Mouse (Mus musculus): Measurements from ENCODE around the gene Bst2. TPM values are rescaled to one million over a fixed set of nuclear protein-coding genes. Genes with fewer than 3 reads are reported as not detected.

The Bst2 gene
- polyA plus RNA-seq, 1 experiment = 369 TPM

DNA sequence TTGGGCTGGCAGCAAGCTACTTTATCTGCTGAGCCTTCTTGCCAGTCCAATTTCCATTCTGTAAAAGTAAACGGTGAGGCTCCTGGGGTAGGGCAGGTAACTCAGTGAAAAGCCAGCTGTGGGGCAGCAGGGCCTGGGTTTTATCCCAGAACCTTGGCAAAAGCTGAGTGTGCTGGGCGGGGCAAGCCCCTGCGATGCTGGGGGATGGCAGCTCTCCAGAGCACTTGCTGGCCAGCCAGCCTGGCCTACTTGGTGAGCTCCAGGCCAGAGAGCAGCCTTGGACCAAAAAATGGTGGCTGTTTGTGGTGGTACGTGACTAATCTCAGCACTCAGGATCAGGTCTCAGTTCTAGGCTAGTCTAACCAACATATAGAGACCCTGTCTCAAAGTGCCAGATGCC is 31.3 kb downstream of the Bst2 start:
- TF ChIP-seq POLR2A (IDR thresholded peaks at IDR 0.05; ENCODE audit: borderline replicate concordance, low read depth, low read length) (no peak), CTCF (IDR thresholded peaks at IDR 0.05; ENCODE audit: low read depth, low read length) (no peak)
- Histone ChIP-seq H3K4me1 (ENCODE audit: control insufficient read depth, insufficient read depth, low read length) (no peaks in the 10 kb centered on the region), H3K4me3 (ENCODE audit: insufficient read depth, low read length) (no peak overlapping the region), H3K27ac (ENCODE audit: insufficient read depth, low read depth, low read length) (no peak overlapping the region)

DNA sequence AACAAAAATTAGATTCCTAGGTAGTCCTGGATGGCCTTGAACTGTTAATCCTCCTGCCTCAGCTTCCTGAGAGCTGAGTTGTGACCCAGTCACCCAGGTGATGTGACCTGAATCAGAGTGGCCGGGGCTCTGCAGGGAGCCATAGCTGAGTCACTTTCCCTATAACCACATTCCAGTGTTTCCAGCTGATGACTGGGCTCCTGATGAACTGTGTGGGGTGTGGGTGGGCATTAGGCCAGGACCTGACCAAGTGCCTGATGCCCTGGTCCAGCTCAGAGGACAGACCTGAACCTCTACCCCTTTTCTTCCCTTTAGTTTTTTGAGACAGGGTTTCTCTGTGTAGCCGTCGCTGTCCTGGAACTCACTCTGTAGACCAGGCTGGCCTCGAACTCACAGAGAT is 31.9 kb downstream of the Bst2 start:
- no peak for TF ChIP-seq POLR2A (IDR thresholded peaks at IDR 0.05; ENCODE audit: borderline replicate concordance, low read depth, low read length)
- no peak overlapping the region for H3K27ac ChIP-seq (ENCODE audit: insufficient read depth, low read depth, low read length)
- H3K4me3 ChIP-seq (ENCODE audit: insufficient read depth, low read length) = no peak overlapping the region
- H3K4me1 ChIP-seq (ENCODE audit: control insufficient read depth, insufficient read depth, low read length) = no peaks in the 10 kb centered on the region

DNA sequence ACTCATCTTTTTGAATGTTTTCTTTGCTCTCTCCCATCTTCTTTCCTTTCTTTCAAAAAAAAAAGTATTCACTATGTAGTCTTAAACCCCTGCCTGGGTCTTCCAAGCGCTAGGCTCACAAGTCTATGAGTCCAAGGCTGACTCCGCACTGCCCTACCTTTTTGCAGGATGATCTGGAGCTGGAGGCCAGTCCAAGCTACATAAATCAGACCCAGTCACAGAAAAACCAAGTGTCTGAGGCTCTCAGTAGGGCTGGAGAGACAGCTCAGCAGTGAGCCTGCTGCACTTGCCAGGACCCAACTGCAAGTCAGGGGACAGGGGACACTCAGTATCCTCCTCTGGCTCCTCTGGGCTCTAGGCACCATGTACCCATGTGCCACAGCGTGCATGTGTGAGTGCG is 32.9 kb downstream of the Bst2 start:
- TF ChIP-seq POLR2A (IDR thresholded peaks at IDR 0.05; ENCODE audit: borderline replicate concordance, low read depth, low read length) (no peak), CTCF (IDR thresholded peaks at IDR 0.05; ENCODE audit: low read depth, low read length) (no peak)
- no peak overlapping the region for H3K27ac ChIP-seq (ENCODE audit: insufficient read depth, low read depth, low read length)
- H3K4me3 ChIP-seq (ENCODE audit: insufficient read depth, low read length) = no peak overlapping the region
- H3K4me1 ChIP-seq (ENCODE audit: control insufficient read depth, insufficient read depth, low read length) = no peaks in the 10 kb centered on the region

DNA sequence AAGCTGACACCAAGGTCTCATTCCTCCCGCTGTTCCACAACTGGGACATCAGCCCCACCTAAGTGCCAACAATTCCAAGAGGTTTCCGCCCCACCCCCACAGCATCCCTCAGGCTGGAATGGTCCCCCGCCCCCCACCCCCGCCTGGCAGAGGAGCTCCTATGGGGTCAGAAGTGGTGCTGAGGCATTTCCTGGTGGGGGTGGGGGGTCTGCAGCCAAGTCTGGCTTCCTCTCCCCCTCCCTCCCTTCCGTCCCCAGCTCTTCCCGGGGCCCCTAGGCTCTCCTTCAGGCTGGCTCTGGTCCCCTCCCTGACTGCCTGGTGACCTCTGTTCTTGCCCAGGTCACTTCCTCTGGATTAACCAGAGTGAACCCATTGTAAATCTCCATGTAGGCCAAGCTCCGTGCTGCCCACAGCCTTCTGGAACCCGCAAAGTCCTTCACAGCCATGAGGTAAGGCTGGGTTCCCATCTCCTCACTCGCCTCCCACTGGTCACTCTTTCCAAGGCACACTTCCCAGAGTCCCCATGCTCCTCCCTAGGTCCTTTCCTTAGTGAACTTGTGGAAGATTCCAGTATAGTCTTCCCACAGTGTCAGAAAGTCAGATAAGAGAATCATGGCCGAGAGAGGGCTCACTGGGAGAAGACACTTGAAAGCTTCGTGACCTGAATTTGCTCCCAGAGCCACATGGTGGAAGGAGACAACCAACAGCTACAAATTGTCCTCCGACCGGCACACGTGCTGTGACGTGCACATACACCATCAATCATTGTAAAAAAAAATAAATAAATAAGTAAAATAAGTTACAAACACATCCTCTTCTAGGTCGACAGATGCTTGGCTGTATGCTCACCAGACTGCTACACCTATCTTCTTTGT is 38.2 kb downstream of the Bst2 start:
- Histone ChIP-seq H3K4me3 (ENCODE audit: insufficient read depth, low read length) (no peak overlapping the region), H3K27ac (ENCODE audit: insufficient read depth, low read depth, low read length) (no peak overlapping the region), H3K4me1 (ENCODE audit: control insufficient read depth, insufficient read depth, low read length) (no peaks in the 10 kb centered on the region)
- TF ChIP-seq POLR2A (IDR thresholded peaks at IDR 0.05; ENCODE audit: borderline replicate concordance, low read depth, low read length) (no peak), CTCF (IDR thresholded peaks at IDR 0.05; ENCODE audit: low read depth, low read length) (no peak)

DNA sequence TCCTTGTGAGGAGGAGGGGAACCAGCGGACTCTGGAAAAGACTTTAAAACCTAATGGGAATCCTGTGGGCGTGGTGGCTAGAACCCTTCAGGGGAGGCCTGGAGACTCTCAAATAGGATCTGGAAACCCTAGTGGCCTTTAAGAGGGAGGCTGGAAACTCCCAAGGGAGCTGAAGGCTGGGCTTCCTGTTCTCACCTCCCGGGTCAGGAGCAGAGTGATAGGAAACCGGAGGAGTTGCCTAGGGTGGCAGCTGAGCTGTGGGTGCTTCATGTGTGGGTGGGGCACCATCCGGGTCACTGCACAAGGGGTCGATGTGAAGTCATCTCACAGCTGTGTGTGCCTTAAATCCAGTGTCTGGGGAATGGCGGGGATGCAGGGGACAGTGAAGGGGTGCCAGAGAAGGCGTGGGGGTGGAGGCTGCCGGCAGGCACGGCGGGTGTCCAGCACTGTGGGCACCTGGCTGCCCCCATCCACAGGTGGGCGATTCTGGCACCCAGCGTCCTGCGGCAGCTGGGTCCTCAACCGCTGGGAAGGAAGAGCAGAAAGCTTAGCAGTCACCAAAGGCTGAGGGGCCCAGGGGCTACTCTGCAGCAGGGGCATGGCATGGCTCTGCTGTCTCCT is 39.3 kb downstream of the Bst2 start:
- H3K4me3 ChIP-seq (ENCODE audit: insufficient read depth, low read length) = no peak overlapping the region
- H3K4me1 ChIP-seq (ENCODE audit: control insufficient read depth, insufficient read depth, low read length) = no peaks in the 10 kb centered on the region
- no peak overlapping the region for H3K27ac ChIP-seq (ENCODE audit: insufficient read depth, low read depth, low read length)
- TF ChIP-seq CTCF (IDR thresholded peaks at IDR 0.05; ENCODE audit: low read depth, low read length) = no peak
- no peak for TF ChIP-seq POLR2A (IDR thresholded peaks at IDR 0.05; ENCODE audit: borderline replicate concordance, low read depth, low read length)

DNA sequence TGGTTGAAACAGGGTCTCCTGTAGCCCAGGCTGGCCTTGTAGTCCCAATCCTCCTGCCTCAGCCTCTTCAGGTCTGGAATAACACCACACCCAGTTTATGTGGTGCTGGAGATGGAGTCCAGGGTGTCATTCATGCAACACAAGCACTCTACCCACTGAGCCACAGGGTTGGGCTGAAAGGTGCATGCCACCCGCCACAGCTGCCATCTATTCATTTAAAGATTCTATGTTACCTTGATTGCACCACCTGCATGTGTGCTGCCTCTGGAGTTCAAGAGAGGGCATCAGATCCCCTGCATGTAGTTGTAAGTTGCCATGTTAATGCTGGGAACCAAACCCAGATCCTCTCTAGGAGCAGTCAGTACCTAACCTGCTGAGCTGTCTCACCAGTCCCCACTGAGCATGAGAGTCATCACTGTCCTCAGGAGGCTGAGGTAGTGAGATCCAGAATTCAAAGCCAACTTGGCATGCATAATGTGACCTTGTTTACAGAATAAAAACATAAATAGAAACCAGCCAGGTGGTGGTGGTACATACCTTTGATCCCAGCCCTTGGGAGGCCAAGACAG is 40.1 kb downstream of the Bst2 start:
- H3K27ac ChIP-seq (ENCODE audit: insufficient read depth, low read depth, low read length) = no peak overlapping the region
- H3K4me3 ChIP-seq (ENCODE audit: insufficient read depth, low read length) = no peak overlapping the region
- TF ChIP-seq POLR2A (IDR thresholded peaks at IDR 0.05; ENCODE audit: borderline replicate concordance, low read depth, low read length) (no peak), CTCF (IDR thresholded peaks at IDR 0.05; ENCODE audit: low read depth, low read length) (no peak)
- no peaks in the 10 kb centered on the region for H3K4me1 ChIP-seq (ENCODE audit: control insufficient read depth, insufficient read depth, low read length)

DNA sequence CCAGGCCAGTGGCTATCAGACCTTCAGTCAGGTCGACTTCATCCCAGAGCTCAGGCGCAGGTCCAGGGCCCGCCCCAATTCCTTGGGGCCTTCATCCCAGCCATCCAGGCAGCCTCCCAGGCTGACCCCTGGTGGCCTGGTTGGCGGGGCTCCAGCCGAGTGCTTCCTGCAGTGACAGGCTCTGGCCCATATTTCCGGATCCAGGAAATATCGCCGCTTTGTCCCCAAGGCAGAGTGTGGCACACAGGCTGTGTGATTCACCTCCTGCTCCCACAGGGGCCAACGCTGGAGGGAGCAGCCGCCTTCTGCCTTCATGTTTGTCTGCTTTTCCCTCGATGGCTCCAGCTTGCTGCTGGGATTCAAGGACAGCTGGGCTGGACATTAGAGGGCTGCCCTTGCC is 40.8 kb downstream of the Bst2 start:
- TF ChIP-seq CTCF (IDR thresholded peaks at IDR 0.05; ENCODE audit: low read depth, low read length) = no peak
- TF ChIP-seq POLR2A (IDR thresholded peaks at IDR 0.05; ENCODE audit: borderline replicate concordance, low read depth, low read length) = no peak

DNA sequence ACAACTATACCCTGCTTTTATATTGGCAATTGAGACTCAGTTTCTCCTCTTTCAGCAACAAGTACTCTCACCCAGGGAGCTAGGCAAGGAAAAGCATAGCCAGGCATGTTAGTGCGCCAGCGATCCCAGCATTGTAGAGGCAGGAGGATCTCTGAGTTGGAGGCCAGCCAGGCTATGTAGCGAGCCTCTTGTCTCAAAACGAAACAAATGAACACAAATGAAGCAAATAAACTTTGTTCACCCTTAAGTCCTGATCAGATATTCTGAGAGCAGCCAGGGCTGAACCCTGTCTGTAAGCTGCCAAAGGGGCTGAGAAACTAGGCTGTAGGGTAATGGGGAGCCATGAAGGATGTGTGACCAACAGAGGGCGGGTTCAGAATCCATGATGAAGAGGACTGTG is 41.4 kb downstream of the Bst2 start:
- Histone ChIP-seq H3K4me1 (ENCODE audit: control insufficient read depth, insufficient read depth, low read length) (no peaks in the 10 kb centered on the region), H3K27ac (ENCODE audit: insufficient read depth, low read depth, low read length) (no peak overlapping the region), H3K4me3 (ENCODE audit: insufficient read depth, low read length) (no peak overlapping the region)
- TF ChIP-seq CTCF (IDR thresholded peaks at IDR 0.05; ENCODE audit: low read depth, low read length) (no peak), POLR2A (IDR thresholded peaks at IDR 0.05; ENCODE audit: borderline replicate concordance, low read depth, low read length) (no peak)

More for the DNA sequence above, 40.8 kb downstream of the Bst2 start:
- Histone ChIP-seq H3K27ac (ENCODE audit: insufficient read depth, low read depth, low read length) (no peak overlapping the region), H3K4me1 (ENCODE audit: control insufficient read depth, insufficient read depth, low read length) (no peaks in the 10 kb centered on the region), H3K4me3 (ENCODE audit: insufficient read depth, low read length) (no peak overlapping the region)

DNA sequence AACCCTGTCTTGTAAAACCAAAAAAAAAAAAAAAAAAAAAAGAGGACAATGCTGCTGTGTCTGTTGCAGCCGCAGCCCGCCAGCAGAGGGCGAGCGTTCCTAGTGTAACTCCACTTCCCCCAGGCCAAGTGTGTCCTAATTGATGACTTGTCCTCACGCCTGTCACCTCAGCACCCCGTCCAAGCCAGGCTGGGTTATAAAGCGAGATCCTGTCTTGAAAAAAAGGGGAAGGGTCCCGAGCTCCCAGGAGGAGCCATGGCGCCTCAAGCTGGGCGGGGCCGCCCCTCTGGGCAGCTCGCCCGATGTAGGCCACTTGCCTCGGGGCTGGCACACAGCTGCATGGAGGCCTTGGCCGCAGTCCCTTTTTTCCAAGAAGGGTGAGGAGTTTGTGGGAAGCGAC is 42.2 kb downstream of the Bst2 start:
- peak; percentile 51 for TF ChIP-seq CTCF (IDR thresholded peaks at IDR 0.05; ENCODE audit: low read depth, low read length)
- TF ChIP-seq POLR2A (IDR thresholded peaks at IDR 0.05; ENCODE audit: borderline replicate concordance, low read depth, low read length) = no peak
- Histone ChIP-seq H3K27ac (ENCODE audit: insufficient read depth, low read depth, low read length) (no peak overlapping the region), H3K4me3 (ENCODE audit: insufficient read depth, low read length) (no peak overlapping the region), H3K4me1 (ENCODE audit: control insufficient read depth, insufficient read depth, low read length) (no peaks in the 10 kb centered on the region)

DNA sequence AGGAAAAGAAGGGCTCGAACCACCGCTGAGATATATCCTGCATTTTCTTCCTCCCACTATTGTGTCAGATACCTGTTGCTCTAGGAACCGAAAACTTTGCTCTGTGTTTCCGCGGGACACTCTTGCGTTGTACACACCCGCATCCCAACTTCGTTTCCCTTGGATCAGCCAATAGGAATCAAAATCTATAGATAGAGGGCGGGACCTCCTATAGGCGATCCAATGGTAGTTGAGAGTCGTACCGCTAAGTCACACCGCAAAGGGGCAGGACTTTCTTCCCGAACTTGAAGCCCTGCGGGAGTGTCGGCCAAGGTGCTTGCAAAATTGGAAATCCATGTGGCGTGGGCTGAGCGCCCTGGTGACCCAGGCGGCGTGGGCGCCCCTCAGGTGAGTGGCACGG is 48.8 kb downstream of the Bst2 start:
- Histone ChIP-seq H3K27ac (ENCODE audit: insufficient read depth, low read depth, low read length) (peak overlapping the region; percentile 53), H3K4me1 (ENCODE audit: control insufficient read depth, insufficient read depth, low read length) (peaks cover 5% of the 10 kb centered on the region; the same call in 1 of the 2 replicates), H3K4me3 (ENCODE audit: insufficient read depth, low read length) (peak overlapping the region; percentile 89)
- no peak for TF ChIP-seq POLR2A (IDR thresholded peaks at IDR 0.05; ENCODE audit: borderline replicate concordance, low read depth, low read length)
- TF ChIP-seq CTCF (IDR thresholded peaks at IDR 0.05; ENCODE audit: low read depth, low read length) = no peak

Data from bone marrow macrophage, adult 2 months (primary cell).